Mouse (Mus musculus): ENCODE measurements at regions not wholly inside any gene's neighbourhood (a gene's known extent, or its start where the extent isn't known, plus 50 kb on each side); places are given as distances from the start of the nearest gene placed in this dataset.
A peak's percentile ranks its signal among the peaks of the same experiment; 100 is the strongest.

DNA sequence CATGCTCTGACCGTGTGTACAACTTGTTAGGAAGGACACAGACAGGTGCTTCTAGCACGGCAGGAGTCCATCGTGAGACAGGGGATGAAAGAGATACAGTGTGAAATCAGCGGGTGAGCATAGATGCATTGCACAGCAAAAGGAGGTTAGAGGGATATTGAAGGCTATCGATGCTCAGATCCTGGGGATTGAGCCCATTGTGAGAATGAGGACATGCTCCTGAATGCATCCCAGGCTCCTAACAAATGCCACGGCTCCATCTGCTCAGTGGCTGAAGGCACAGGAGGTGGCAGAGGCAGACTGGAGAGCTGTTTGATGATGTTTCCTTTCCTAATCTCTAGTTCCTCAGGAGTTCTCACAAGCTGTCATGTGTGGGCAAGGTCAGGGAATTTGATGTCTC, 114.1 kb upstream of the Btg1 start:
- DNase-seq: no peak

DNA sequence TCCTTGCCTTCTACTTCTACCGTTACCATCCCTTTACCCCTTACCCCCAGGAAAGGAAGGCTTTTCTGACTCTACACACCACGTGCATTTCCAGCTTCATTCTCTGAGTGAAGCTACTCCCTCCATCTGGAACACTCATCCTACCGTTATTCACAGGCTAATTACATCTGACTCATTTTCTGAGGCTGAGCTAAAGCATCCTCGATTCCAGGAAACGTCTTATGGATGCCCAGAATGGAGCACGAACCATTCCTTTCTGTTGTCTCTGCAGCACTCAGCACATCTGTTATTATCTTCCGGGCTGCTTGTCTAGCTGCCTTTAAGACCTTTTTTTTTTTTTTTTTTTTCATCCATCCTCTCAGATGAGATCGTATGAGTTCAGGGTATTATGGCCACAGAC, 112.5 kb upstream of the Btg1 start:
- no peak for DNase-seq

DNA sequence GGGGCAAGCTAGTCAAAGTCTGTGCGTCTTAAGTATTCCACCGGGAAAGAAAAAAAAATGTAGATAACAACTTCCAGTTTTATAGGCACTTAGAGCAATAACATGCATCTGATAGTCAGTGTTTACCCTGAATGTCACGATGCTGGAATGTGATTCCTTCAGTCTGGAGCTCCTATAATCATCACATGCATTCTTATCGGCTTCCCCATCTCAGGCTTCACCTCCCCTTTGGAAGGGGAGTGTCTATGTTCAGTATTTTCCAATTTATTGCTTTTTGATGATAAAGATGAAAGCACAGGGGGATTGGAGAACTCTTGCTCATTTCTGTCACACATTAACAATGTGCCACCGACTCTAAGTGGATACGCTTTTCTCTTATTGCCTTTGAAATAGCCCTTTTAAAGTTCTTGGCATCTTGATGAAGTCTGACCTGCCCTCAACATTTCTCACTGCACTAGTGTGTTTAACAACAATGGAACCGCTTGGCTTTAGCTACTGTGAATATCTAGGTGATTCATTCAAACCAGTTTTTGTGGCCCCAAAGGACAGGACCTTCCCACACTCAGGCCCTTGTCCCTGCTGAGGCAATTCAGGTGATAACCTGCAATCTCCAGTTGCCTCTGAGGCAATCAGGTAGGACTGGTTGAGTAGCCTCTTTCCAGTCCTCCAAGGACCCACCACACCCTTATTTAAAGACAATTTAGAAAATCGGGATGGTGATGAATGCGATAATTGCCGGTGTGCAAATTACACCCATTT, 101.5 kb upstream of the Btg1 start:
- DNase-seq: no peak

DNA sequence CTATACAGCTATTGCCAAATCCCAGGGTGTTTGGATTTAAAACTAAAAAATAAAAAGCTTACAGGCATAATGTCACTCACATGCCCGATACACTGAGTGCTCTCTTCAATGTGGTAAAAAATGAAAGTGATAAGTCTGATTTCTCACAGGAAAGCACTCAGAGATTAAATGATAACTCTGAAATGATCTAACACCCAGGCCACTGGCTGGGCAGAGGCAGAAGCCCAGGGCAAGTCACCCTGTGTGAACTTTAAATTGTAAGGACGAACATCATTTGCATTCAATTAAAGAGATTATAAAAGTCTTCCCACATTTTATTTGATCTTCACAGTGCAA, 100.9 kb upstream of the Btg1 start:
- DNase-seq: no peak

DNA sequence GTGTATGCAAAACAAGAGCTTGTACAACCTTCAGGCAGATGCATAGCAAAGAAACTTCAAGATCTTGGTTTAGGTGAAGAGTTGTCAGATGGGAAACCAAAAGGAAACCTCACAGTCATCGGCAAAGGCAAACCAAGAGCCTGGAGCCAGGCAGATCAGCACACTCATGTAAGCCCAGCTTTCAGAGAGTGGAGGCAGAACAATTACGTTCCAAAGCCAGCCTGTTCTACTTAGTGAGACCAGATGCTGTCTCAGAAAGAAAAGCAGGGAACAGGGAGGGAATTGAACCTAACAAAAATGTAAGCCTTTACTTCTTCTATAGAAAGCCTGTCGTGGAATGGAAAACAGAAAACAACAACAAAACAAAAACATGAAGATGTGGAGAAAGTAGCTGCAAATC, 97.4 kb upstream of the Btg1 start:
- no peak for DNase-seq

DNA sequence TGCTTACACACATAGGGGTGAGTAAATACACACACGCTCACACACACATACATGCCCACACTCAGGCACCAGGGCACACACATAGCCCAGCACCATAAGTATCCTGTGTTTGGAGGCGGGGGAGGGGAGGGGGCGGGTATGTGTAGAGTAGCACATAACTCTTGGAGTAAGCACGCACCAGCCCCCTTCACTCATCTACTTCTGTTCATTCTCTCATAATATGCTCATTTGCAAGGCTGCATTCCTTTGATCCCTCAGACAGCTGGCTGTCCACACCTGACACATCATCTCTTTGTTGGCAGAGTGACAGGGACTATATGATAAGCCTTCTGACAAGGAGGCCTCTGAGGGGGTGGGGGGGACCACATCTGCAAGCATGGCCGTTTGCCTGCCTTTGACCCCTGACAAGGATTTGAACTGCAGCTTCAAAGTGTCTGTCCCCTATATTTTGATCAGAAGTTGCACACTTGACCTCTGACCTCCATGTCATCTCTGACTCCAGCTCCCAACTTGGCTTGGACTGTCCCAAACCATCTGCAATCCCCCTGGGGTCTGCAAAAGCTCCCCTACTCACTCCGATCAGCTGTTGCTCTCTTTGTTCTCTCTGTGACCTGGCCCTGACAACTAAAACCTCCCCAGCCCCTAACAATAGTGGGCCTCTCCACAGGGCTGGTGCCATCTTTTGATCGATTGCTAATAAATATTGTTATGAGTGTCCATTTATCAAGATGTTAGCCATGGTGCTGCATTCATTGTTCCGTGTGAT, 95.6 kb upstream of the Btg1 start:
- DNase-seq: no peak

DNA sequence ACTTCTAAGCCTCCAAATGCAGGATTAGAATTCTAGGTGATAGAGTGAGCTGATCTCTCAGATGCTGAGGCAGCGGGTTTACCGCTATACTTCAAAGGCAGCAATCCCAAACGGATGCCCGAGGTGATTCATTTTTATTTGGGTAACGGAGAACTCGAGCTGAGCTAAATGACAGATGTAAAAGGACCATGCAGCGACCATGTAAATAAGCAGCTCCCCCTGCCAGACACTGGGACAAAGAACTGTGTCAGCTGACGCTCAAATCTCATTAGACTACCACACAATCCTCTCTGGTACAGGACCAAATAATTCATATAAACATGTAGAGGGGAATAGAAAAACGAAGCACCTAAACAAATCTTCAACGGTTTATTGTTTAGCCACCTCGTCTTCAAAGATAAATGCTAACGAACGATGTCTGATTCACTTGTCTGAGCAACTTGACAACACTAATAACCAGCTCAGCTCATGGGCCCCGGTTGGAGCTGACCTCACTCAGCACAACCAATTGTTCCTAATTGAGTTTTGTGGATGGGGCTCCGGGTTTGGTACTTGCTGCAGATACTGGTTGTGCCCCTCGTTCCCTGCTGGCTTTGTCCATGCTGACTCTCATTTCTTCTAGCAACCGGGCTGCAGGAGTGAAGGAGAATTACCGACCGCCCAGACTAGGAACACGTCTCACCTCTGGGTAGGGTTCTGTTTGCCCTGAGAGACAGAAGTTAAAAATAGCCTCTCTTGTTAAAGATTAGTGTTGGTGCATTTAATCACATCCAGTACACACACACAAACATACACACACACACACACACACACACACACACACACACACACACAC, 92.6 kb upstream of the Btg1 start:
- no peak for DNase-seq

DNA sequence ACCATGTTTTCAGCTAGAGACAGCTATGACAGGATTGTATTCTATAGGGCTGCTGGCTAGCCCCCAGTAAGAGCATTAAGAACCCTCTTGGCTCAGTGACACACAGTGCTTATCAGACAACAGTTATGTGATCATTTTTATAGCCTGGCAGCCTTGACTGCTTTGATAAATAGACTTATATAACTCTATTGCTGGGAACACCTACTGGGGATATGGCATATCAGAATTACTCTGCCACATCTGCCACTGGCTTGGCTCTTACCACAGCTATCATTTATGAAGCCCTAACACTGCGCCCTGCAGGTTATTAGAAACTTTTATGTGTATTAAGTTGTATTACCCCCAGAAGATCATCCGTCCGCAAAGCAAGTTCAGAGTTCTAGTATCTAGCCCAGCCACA, 88.9 kb upstream of the Btg1 start:
- DNase-seq: no peak

DNA sequence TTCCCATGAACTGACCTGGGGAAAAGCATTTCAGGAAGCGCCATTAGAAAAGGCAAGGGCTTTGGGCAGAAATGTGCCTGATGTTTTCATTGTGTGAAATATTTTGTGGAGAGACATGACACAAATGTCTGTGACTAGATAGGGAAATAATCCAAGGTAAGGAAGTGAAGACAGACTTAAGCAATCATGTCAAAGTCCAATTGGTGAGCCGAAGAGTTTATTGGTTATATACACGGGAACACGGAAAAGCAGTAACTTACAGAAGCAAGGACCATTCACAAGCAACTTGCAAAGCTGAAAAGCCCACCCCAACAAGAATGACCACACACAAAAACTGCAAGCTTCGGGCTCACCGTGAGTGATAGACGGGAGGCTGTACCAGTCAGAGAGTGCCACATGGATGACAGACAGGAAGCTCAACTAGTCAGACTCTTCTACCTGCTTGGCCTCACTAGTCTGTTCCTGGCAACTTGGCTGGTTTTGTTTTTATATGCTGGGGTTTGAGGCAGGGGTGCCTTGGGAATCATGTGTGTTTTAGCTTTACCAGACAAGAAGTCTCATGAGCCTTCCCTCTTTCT, 82.2 kb upstream of the Btg1 start:
- no peak for DNase-seq

DNA sequence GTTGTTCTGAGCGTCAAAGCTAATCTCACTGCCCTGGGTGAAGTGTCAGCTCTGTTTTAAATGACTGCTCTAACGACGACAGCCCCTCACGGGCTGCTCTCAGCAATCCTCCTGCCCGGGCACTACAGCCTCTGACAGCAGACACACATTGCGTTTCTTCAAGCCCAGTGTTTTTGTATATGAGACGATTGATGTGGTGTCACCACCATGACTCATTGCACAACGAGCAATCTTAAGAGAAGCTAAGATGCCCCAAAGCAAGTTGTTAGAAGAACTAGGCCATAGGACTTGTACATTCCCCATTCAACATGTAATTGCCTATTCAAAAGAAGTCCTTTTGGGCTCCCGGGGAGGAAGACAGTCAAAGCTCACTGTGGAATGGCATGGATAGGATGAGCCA, 81.3 kb upstream of the Btg1 start:
- no peak for DNase-seq

DNA sequence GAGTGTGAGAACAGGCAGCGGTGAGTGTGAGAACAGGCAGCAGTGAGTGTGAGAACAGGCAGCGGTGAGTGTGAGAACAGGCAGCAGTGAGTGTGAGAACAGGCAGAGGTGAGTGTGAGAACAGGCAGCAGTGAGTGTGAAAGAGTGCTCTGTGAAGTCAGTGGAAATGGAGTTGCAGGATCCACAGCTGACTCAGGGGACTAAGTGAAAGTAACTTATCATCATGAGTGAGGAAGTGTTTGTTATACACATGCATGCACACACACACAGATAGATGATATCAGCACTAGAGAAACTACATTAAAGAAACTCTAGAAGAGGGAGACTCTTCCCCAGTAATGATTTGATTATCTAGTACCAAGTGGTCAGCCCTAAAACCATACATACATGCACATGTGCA, 76.0 kb upstream of the Btg1 start:
- no peak for DNase-seq

DNA sequence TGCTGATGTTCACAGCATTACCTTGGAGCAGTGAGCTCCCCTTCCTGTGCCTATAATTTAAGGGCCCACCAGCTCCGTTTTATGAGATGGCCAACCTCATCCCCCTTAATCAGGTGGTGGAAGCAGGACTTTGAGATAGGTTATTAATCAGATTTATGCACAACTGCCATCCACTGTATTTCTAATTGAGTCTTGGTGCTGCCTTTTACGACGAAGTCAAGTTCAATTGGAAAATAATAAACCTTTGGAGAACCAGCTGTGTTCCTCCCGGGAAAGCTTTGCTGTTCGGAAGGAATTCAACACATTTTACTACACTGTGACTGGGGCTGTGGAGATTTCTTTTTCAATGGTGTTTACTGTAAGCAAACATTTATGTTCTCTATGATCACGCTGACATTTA, 71.5 kb upstream of the Btg1 start:
- no peak for DNase-seq

DNA sequence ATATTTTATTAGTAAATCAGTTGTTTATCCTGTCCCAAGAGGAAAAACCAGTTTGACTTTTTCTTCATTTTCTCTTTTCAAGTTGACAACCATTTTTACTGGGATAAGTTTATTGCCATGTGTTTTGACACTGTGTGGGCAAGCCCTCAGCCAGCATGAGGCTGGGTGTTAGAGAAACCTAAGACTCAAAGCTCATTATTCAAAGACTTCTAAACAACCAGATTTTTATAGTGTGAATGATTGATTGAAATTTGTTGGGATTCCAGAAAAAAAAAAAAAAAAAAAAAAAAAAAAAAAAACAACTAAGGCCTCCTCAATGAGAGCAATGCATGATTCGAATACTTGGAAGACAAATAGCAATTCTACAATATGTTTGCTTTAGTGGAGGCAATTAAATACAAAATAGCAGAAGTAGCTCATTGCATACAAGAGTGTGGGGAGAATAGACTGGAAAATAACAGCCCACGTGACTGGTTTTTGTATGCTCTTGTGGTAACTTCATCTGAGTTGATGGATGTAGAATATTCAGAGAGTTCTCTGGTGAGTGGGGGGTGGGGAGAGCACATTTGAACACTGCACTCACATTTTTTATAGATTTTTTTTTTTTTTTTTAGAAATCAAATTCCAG, 70.9 kb upstream of the Btg1 start:
- DNase-seq: no peak

DNA sequence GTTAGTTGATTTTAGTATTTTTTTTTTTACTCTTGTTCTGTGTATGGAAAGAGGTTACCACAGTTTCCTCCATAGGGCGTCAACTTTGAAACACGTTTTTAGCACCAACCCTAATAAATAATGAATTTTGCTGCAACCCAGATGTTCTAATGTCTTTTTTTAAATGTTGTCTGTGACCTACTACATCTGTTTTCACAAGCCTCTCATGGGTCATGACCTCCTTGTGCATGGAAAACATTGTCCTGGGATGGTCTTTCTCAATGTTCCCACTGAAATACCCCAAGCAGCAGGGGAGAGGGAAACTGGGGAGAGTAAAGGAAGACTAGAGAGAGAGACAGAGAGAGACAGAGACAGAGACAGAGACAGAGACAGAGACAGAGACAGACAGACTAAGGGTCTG, 67.2 kb upstream of the Btg1 start:
- no peak for DNase-seq

DNA sequence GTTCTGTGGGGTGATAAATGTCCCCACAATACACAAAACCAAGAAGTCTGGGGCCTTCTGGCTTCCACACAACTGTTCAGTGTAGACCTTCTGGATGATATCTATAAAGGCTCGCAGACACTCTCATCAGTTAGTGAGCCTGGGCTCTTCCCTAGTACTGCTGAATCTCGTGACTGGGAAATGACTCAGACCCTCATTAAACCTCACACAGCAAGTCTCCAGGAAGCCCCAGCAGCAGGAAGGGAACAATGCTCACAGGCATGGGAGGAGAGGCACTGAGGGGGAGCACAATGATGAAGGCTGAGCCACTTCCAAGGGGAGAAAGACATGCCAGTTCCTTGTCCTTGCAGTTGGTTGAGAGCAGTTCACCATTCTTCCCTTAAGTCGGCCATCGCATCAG, 66.5 kb upstream of the Btg1 start:
- no peak for DNase-seq

DNA sequence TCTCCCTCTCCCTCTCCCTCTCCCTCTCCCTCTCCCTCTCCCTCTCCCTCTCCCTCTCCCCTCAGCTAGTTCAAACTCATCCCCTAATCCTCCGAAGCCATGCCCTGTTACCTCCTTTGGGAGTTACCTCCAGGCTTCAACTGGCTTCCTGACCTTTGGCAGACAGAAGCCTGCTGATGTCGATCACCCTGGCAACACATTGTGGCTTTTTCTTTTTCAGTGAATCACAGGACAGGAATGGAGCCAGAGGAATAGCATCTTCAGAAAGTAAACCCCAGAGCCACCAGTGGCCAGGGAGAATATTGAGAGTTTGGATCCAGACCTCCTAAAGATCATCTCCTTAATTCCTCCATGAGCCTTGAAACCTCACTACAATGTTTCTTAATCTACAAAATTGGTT, 59.5 kb upstream of the Btg1 start:
- no peak for DNase-seq

DNA sequence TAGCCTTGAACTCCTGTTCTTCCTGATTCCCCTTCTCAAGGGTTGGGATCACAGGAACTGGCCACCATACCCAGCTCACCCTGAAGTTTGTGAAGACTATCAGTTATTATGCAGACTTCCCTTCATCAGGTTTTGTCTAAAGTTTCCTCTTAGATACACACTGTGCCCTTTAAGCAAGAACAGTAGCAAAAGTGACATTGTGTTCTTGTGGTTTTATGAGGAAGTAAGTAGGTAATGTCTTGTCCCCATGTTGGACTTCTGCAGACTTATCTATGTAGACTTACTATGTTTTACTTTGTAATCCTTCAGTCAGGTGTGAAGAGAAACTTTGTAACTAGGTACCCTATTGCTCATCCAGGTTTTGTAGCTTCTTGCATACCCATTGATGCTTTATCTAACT, 51.5 kb upstream of the Btg1 start:
- peak in 1 of 2 experiments; percentile 26 for DNase-seq

Measured in spleen, adult 18-20 months (tissue).